8 mouse cellular contexts compared by ENCODE assay signal in the genomic region with DNA sequence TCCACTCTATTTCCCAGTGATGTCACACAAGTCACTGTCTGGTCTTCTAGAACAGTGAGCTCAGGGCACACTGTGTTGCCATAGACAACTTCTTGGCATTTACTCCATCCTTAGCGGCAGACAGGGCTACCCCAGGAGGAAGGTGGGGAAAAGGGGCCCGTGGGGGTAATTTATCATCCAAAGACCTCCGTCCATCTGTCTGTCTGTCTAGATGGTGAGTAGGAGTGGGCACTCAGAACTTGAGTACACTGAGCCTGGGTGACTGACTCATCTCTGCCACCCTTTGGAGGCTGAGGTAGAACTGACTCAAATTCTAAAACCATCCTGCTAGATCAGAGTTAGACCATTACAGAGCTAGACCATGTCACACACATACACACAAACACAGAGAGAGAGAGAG. TPM values are rescaled to one million over a fixed set of nuclear protein-coding genes. Genes with fewer than 3 reads are reported as not detected.
DNase-seq lines count a peak whose midpoint lies in the region; ATAC-seq and TF ChIP-seq lines count a peak whose summit lies in the region.

A gene (plus strand): TSS at position 73 of the 400 bp plus-strand sequence.

- no peak for TF ChIP-seq CTCF in cortical plate, adult 2 months (IDR thresholded peaks at IDR 0.05; ENCODE audit: extremely low read depth, insufficient read depth, low read length)

- H3K9ac ChIP-seq in lung, embryonic 16.5 days (ENCODE audit: low read length): no peak within 1 kb of the TSS
- H3K9ac ChIP-seq in heart, embryonic 16.5 days (ENCODE audit: low read length): 0 out of 2 replicates have a peak within 1 kb of the TSS, but pooled peaks have one; percentile 4
- no peak within 1 kb of the TSS for H3K9ac ChIP-seq in limb, embryonic 13.5 days

- no peak within 1 kb of the TSS for H3K4me3 ChIP-seq in lung, embryonic 16.5 days (ENCODE audit: low read length)
- no peak within 1 kb of the TSS for H3K4me3 ChIP-seq in cortical plate, adult 2 months (ENCODE audit: insufficient read depth, low read length)
- no peak within 1 kb of the TSS for H3K4me3 ChIP-seq in heart, embryonic 16.5 days (ENCODE audit: low read length)
- no peak within 1 kb of the TSS for H3K4me3 ChIP-seq in limb, embryonic 13.5 days

- WGBS in lung, embryonic 16.5 days: 67% methylated on average over 3 of the region's 3 CpGs
- WGBS in heart, embryonic 16.5 days: 82% methylated on average over 3 of the region's 3 CpGs
- 79% methylated on average over 3 of the region's 3 CpGs for WGBS in limb, embryonic 13.5 days

- peaks cover 9% of the 10 kb centered on the region for H3K4me1 ChIP-seq in lung, embryonic 16.5 days (replicated peaks; ENCODE audit: control insufficient read depth, insufficient read depth, low read length)
- peaks cover 11% of the 10 kb centered on the region for H3K4me1 ChIP-seq in cortical plate, adult 2 months (ENCODE audit: control insufficient read depth, insufficient read depth, low read length)
- peaks cover 30% of the 10 kb centered on the region for H3K4me1 ChIP-seq in heart, embryonic 16.5 days (ENCODE audit: control insufficient read depth, insufficient read depth, low read length)
- peaks cover 13% of the 10 kb centered on the region for H3K4me1 ChIP-seq in limb, embryonic 13.5 days

- no peak for TF ChIP-seq POLR2A in cortical plate, adult 2 months (IDR thresholded peaks at IDR 0.05; ENCODE audit: extremely low read depth, insufficient read depth, low read length)

- no peak for ATAC-seq in lung, embryonic 16.5 days (ENCODE audit: low read depth)
- ATAC-seq in heart, embryonic 16.5 days (replicated peaks; ENCODE audit: extremely low read depth, insufficient read depth, low FRiP score): no peak
- ATAC-seq in limb, embryonic 13.5 days (ENCODE audit: low FRiP score, low read depth): no peak

- no peaks in the 10 kb centered on the region for H3K36me3 ChIP-seq in lung, embryonic 16.5 days (ENCODE audit: control insufficient read depth, insufficient read depth, low read length)
- no peaks in the 10 kb centered on the region for H3K36me3 ChIP-seq in heart, embryonic 16.5 days (ENCODE audit: control insufficient read depth, insufficient read depth)
- no peaks in the 10 kb centered on the region for H3K36me3 ChIP-seq in limb, embryonic 13.5 days

- H3K27me3 ChIP-seq in lung, embryonic 16.5 days (ENCODE audit: control insufficient read depth, insufficient read depth, low read depth, low read length): no peaks in the 10 kb centered on the region; the same call in 1 of the 2 replicates
- H3K27me3 ChIP-seq in heart, embryonic 16.5 days (ENCODE audit: control insufficient read depth, insufficient read depth, low read length): no peaks in the 10 kb centered on the region
- peaks cover 23% of the 10 kb centered on the region for H3K27me3 ChIP-seq in limb, embryonic 13.5 days

- H3K9me3 ChIP-seq in lung, embryonic 16.5 days (ENCODE audit: control insufficient read depth, low read length): no peaks in the 10 kb centered on the region
- H3K9me3 ChIP-seq in heart, embryonic 16.5 days (replicated peaks; ENCODE audit: control insufficient read depth, low read length): no peaks in the 10 kb centered on the region
- H3K9me3 ChIP-seq in limb, embryonic 13.5 days: no peaks in the 10 kb centered on the region

- H3K4me2 ChIP-seq in lung, embryonic 16.5 days (ENCODE audit: low read depth, low read length): no peak within 1 kb of the TSS
- H3K4me2 ChIP-seq in heart, embryonic 16.5 days (ENCODE audit: low read depth, low read length): no peak within 1 kb of the TSS
- H3K4me2 ChIP-seq in limb, embryonic 13.5 days (replicated peaks): no peak within 1 kb of the TSS

- H3K27ac ChIP-seq in lung, embryonic 16.5 days (ENCODE audit: low read length): no peak within 1 kb of the TSS; the same call in 1 of the 2 replicates
- no peak within 1 kb of the TSS for H3K27ac ChIP-seq in cortical plate, adult 2 months (ENCODE audit: insufficient read depth, low read length)
- H3K27ac ChIP-seq in heart, embryonic 16.5 days (ENCODE audit: low read length): no peak within 1 kb of the TSS
- H3K27ac ChIP-seq in limb, embryonic 13.5 days: no peak within 1 kb of the TSS

- DNase-seq in lung, postnatal 14 days: no peak
- no peak for DNase-seq in spleen, postnatal 36 days (ENCODE audit: low spot score in 2 of 2)
- DNase-seq in urinary bladder, postnatal 4 days (ENCODE audit: low spot score in 2 of 2): no peak
- no peak for DNase-seq in kidney, adult 9 months

RNA-seq across cellular contexts. Expression of the gene that starts here (rescaled TPM):
- polyA plus RNA-seq in lung, embryonic 16.5 days (2015; fragmentation: Nextera tagmentation; extraction: Ambion mirVana): 43.0 and 46.5 TPM in 2 replicates
- polyA plus RNA-seq in cortical plate, adult 2 months (2012; rRNA removed): 94.2 and 95.5 TPM in 2 replicates
- 27.0 and 31.3 TPM in 2 replicates for polyA plus RNA-seq in heart, embryonic 16.5 days (2015; fragmentation: Nextera tagmentation; extraction: Ambion mirVana)
- 19.9 and 22.3 TPM in 2 replicates for polyA plus RNA-seq in limb, embryonic 13.5 days (2015; fragmentation: Nextera tagmentation; extraction: Ambion mirVana)
